Mouse (Mus musculus): ENCODE results near the gene Trim25. TPM values are rescaled to one million over a fixed set of nuclear protein-coding genes. Genes with fewer than 3 reads are reported as not detected.

Trim25 gene
- polyA plus RNA-seq, 1 experiment from 2014 or later, result 23.5 TPM

DNA sequence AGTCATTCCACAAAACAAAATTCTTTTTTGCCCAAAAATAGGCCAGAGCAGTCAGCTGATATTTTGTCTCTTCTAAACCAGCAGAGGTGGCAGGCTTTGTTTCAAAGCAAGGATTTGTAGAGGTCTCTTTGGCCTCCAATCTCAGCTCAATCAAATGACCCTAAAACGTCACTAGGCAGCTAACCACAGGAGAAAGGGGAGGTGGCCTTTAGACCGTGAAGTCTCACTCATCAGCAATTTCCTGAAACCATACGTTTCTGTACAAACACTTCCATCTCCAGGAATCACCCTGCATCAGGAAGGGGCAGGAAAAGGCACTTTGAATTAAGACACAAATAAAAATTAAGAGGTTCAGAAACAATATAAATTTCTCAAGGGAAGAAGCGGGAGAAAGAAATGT is 44.4 kb upstream of the Trim25 start:
- H3K27me3 ChIP-seq (replicated peaks; ENCODE audit: insufficient read depth, low read length), result no peaks in the 10 kb centered on the region
- DNase-seq (ENCODE audit: low spot score), result peak; percentile 71
- WGBS, result 0% methylated on average over 4 of the region's 4 CpGs
- H3K9me3 ChIP-seq (ENCODE audit: low read length), result no peaks in the 10 kb centered on the region
- H3K4me1 ChIP-seq (ENCODE audit: insufficient read depth, low read depth, low read length), result no peaks in the 10 kb centered on the region
- H3K4me2 ChIP-seq (replicated peaks; ENCODE audit: low read depth, low read length), result peak overlapping the region; percentile 54
- no peak for TF ChIP-seq EP300 (IDR thresholded peaks at IDR 0.05)
- TF ChIP-seq CTCF (IDR thresholded peaks at IDR 0.05), result no peak
- peak; percentile 67 for ATAC-seq
- peak overlapping the region; percentile 43 for H3K27ac ChIP-seq (ENCODE audit: low read length)
- H3K36me3 ChIP-seq (ENCODE audit: insufficient read depth, low read length), result no peaks in the 10 kb centered on the region
- no peak overlapping the region for H3K9ac ChIP-seq (replicated peaks; ENCODE audit: low read depth)
- peak overlapping the region; percentile 41 for H3K4me3 ChIP-seq (ENCODE audit: low read depth, low read length)

DNA sequence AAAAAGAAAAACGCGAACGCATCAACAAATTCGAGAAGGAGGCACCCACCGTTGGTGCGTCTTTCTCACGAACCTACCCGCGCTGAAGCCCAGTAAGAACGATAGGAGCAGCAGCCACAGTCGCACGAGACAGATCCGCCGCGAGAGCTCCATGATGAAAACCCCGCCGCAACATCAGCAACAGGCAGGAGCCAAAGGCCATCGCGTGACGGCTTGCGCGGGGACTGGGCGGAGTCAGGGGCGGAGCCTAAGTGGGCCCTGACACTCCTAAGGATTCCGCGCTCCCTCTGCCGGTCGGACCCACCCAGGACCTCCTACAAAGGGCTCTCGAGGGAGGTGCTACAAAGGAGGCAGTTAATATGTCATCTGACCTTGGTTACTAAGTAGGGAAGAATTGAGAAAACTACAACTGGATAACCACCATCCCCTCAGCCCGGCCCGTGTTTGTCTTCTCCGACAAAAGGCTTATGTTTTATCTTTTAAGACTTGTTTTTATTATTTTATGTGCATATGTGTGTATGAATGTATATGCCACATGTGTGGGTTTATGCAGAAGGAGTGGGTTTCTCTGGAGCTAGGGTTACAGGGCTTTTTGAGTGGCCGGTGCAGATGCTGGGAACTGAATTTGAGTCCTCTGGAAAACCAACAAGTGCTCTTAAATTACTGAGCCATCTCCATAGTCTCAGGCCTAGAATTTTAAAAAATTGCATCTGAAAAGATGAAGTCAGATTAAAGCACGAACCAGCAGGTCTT is 43.8 kb upstream of the Trim25 start, which contains the start of gene Scpep1:
Gene Scpep1 (minus strand): TSS at position 249 of the 753 bp plus-strand sequence.
- H3K4me1 ChIP-seq (ENCODE audit: insufficient read depth, low read depth, low read length), result no peaks in the 10 kb centered on the region
- no peaks in the 10 kb centered on the region for H3K9me3 ChIP-seq (ENCODE audit: low read length)
- TF ChIP-seq CTCF (IDR thresholded peaks at IDR 0.05) (peak; percentile 88), EP300 (IDR thresholded peaks at IDR 0.05) (no peak)
- peak within 1 kb of the TSS; percentile 43 for H3K27ac ChIP-seq (ENCODE audit: low read length)
- peak within 1 kb of the TSS; percentile 41 for H3K4me3 ChIP-seq (ENCODE audit: low read depth, low read length)
- 3% methylated on average over 34 of the region's 34 CpGs for WGBS
- no peak within 1 kb of the TSS for H3K9ac ChIP-seq (replicated peaks; ENCODE audit: low read depth)
- DNase-seq (ENCODE audit: low spot score), result peak; percentile 98
- H3K27me3 ChIP-seq (replicated peaks; ENCODE audit: insufficient read depth, low read length), result no peaks in the 10 kb centered on the region
- peak within 1 kb of the TSS; percentile 54 for H3K4me2 ChIP-seq (replicated peaks; ENCODE audit: low read depth, low read length)
- no peaks in the 10 kb centered on the region for H3K36me3 ChIP-seq (ENCODE audit: insufficient read depth, low read length)
- peak; percentile 100 for ATAC-seq

DNA sequence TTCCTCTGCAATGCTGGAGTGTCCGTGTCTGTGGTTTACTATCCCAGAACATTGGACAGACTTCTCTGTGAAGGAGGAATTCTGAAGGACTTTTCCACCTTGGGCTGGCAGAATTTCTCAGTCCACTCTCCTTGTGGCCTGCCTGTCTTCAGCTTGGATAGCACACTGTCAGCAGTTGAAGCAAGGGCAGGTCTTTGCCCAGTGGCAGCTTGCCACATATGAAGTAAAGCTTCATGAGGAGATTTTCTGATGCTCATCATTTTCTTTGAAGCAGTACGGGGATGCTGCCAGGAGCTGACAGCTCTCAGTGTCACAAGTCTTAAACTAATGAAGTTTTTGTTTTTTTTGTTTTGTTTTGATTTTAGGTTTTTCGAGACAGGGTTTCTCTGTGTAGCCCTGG is 40.3 kb upstream of the Trim25 start:
- Histone ChIP-seq H3K27me3 (replicated peaks; ENCODE audit: insufficient read depth, low read length) (no peaks in the 10 kb centered on the region), H3K4me3 (ENCODE audit: low read depth, low read length) (no peak overlapping the region), H3K27ac (ENCODE audit: low read length) (no peak overlapping the region), H3K9ac (replicated peaks; ENCODE audit: low read depth) (no peak overlapping the region), H3K4me2 (replicated peaks; ENCODE audit: low read depth, low read length) (no peak overlapping the region), H3K4me1 (ENCODE audit: insufficient read depth, low read depth, low read length) (no peaks in the 10 kb centered on the region), H3K36me3 (ENCODE audit: insufficient read depth, low read length) (no peaks in the 10 kb centered on the region), H3K9me3 (ENCODE audit: low read length) (no peaks in the 10 kb centered on the region)
- DNase-seq (ENCODE audit: low spot score) (no peak), ATAC-seq (no peak)
- TF ChIP-seq CTCF (IDR thresholded peaks at IDR 0.05) (no peak), EP300 (IDR thresholded peaks at IDR 0.05) (no peak)
- 57% methylated on average over 3 of the region's 3 CpGs for WGBS

DNA sequence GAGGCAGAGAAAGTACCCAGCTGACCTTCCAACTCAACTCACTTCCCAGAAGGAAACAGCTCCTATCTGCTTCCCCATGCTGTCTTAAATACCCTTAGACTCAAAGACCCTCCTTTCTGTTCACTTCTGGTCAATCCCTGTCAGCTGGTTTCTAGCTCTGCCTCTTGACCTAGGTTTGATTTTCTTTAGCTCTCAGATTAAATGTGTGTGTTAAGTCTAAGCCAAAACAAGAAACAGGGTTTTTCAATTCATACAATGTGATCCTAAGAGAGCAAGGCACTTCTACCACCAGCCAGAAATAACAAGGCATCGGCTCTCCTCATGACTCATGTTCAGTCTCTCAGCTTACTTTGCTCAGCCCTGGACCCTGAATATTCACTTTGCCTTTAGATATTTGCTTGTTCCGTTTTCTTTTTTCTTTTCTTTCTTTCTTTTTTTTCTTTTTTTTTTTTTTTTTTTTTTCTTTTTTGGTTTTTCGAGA is 32.3 kb upstream of the Trim25 start, which contains the start of gene Elobl:
Gene Elobl (minus strand): TSS at position 51 of the 481 bp plus-strand sequence.
- TF ChIP-seq CTCF (IDR thresholded peaks at IDR 0.05) (no peak), EP300 (IDR thresholded peaks at IDR 0.05) (no peak)
- 86% methylated on average over 2 of the region's 3 CpGs for WGBS
- no peak within 1 kb of the TSS for H3K9ac ChIP-seq (replicated peaks; ENCODE audit: low read depth)
- no peak for DNase-seq (ENCODE audit: low spot score)
- no peak for ATAC-seq
- H3K9me3 ChIP-seq (ENCODE audit: low read length), result no peaks in the 10 kb centered on the region
- no peak within 1 kb of the TSS for H3K27ac ChIP-seq (ENCODE audit: low read length)
- H3K4me2 ChIP-seq (replicated peaks; ENCODE audit: low read depth, low read length), result no peak within 1 kb of the TSS
- H3K4me1 ChIP-seq (ENCODE audit: insufficient read depth, low read depth, low read length), result no peaks in the 10 kb centered on the region
- H3K4me3 ChIP-seq (ENCODE audit: low read depth, low read length), result no peak within 1 kb of the TSS
- H3K36me3 ChIP-seq (ENCODE audit: insufficient read depth, low read length), result no peaks in the 10 kb centered on the region
- H3K27me3 ChIP-seq (replicated peaks; ENCODE audit: insufficient read depth, low read length), result no peaks in the 10 kb centered on the region

DNA sequence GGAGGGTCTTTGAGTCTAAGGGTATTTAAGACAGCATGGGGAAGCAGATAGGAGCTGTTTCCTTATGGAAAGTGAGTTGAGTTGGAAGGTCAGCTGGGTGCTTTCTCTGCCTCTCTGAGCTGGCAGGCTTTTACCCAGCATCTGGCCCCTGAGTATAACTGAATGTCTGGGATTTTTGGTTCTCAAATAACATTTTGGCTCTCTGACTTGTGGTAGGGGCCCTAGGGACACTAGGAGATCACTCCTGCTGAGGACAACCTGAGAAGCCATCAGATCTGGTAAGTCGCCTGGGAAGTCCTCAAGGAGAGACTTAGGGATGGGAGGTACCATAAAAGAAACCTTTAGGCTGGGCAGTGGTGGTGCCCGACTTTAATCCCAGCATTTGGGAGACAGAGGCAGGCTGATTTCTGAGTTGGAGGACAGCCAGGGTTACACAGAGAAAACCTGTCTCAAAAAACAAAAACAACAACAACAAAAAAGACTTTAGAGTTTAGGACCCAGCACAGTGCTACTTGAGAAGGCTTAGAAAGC is 28.9 kb upstream of the Trim25 start, which contains the start of gene Coil:
Gene Coil (plus strand): TSS at position 51 of the 531 bp plus-strand sequence.
- Histone ChIP-seq H3K27ac (ENCODE audit: low read length) (no peak within 1 kb of the TSS), H3K27me3 (replicated peaks; ENCODE audit: insufficient read depth, low read length) (no peaks in the 10 kb centered on the region), H3K4me3 (ENCODE audit: low read depth, low read length) (no peak within 1 kb of the TSS), H3K9ac (replicated peaks; ENCODE audit: low read depth) (no peak within 1 kb of the TSS), H3K4me1 (ENCODE audit: insufficient read depth, low read depth, low read length) (no peaks in the 10 kb centered on the region; the same call in none of the 2 replicates), H3K4me2 (replicated peaks; ENCODE audit: low read depth, low read length) (no peak within 1 kb of the TSS), H3K36me3 (ENCODE audit: insufficient read depth, low read length) (no peaks in the 10 kb centered on the region), H3K9me3 (ENCODE audit: low read length) (no peaks in the 10 kb centered on the region)
- TF ChIP-seq EP300 (IDR thresholded peaks at IDR 0.05), result no peak
- no peak for TF ChIP-seq CTCF (IDR thresholded peaks at IDR 0.05)
- ATAC-seq (no peak; the same call in 1 of the 2 replicates), DNase-seq (ENCODE audit: low spot score) (peak; percentile 25)
- 30% methylated on average over 2 of the region's 2 CpGs for WGBS

Measured in lung, postnatal 0 days (tissue).